Mouse (Mus musculus) lung, embryonic 15.5 days (tissue): ENCODE measurements around the gene Il12rb1. TPM values are rescaled to one million over a fixed set of nuclear protein-coding genes. Genes with fewer than 3 reads are reported as not detected.
A peak's percentile ranks its signal among the peaks of the same experiment; 100 is the strongest.

Source experiments
- ATAC-seq: fragments of 200-750 bp; cut with Nextera tagmentation; 2 replicates; pipeline ENCODE4 v1.8.0; 2017; ENCODE audit warnings: moderate number of reproducible peaks, borderline replicate concordance; ENCODE audit not compliant: low FRiP score, low TSS enrichment; ENCODE audit errors: extremely low read depth
- H3K27ac ChIP-seq: fragments of 300-500 bp; sonication (generic); 2 replicates; pipeline ENCODE4 v1.5.1; 2015; ENCODE audit warnings: moderate library complexity, mild to moderate bottlenecking, inconsistent platforms
- H3K27me3 ChIP-seq: fragments of 300-500 bp; sonication (generic); 2 replicates; pipeline ENCODE4 v1.6.1; 2015; ENCODE audit warnings: inconsistent platforms
- H3K36me3 ChIP-seq: fragments of 300-500 bp; sonication (generic); 2 replicates; pipeline ENCODE4 v1.6.1; 2015; ENCODE audit warnings: inconsistent platforms
- H3K4me1 ChIP-seq: fragments of 300-500 bp; sonication (generic); 2 replicates; pipeline ENCODE4 v1.6.1; 2015; ENCODE audit warnings: inconsistent platforms
- H3K4me2 ChIP-seq: fragments of 300-500 bp; sonication (generic); 2 replicates; pipeline ENCODE4 v1.6.1; 2015; ENCODE audit warnings: inconsistent platforms, mild to moderate bottlenecking, moderate library complexity
- H3K4me3 ChIP-seq: fragments of 300-500 bp; sonication (generic); 2 replicates; pipeline ENCODE4 v1.5.1; 2015; ENCODE audit warnings: mild to moderate bottlenecking, inconsistent platforms
- H3K9ac ChIP-seq: fragments of 300-500 bp; sonication (generic); 2 replicates; pipeline ENCODE4 v1.6.1; 2015; ENCODE audit warnings: inconsistent platforms
- H3K9me3 ChIP-seq: fragments of 300-500 bp; sonication (generic); 2 replicates; pipeline ENCODE4 v1.6.1; 2016; ENCODE audit warnings: inconsistent platforms
- WGBS: fragments of 180-500 bp; shearing (Covaris S2); methylation state at CpG from one replicate; pipeline ENCODE4 v1.1.7; 2015; 5-methylcytosine and 5-hydroxymethylcytosine counted together
- polyA plus RNA-seq: library from polyadenylated mRNA; unstranded; fragments of >200 nt; fragmentation: Nextera tagmentation; extraction: Ambion mirVana; gene quantifications from 2 replicates; pipeline ENCODE4 v1.2.1, GENCODE M21; 2015

The Il12rb1 gene
- polyA plus RNA-seq, 1 experiment from 2014 or later = 0.27 TPM

DNA sequence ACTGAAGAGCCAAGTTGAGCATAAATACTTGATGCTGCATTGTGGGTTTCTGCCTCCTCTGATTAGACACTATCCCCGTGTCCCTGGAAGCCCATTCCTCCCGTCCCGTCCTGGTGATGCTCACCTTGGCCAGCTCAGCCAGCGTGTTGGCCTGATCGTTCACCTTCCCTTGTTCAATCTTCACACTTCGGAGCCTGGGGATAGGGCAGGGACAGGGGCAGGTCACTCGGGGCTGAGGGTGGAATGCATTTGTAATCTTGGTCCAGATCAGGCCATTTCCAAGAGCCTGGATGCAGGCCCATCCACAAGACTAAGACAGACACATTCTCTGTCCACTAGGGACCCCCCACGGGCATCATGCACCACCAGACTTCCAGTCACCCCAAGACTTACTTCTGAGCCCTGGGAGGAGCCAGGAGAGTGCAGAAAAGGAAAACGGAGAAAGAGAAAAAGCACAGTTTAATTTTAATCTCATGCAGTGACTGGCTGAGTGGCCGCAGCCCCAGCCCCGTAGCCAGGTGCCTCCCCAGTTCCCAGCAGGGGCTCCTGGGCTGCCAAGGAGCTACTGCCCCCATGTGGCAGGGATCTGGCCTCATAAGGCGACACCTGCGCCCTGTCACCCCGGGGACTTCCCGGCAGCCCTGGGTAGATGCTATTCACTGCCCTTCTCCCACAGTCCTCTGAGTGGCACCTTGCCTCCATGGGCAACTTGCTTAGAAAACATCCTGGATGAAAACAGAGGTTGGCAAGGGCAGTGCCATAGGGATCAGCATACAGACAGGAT is 38.3 kb downstream of the Il12rb1 start:
- 0 out of 2 replicates have a peak, but pooled peaks cover 7% of the 10 kb centered on the region for H3K27me3 ChIP-seq
- no peak overlapping the region for H3K4me3 ChIP-seq
- WGBS = 47% methylated on average over 15 of the region's 15 CpGs
- H3K4me1 ChIP-seq = no peaks in the 10 kb centered on the region
- no peaks in the 10 kb centered on the region for H3K9me3 ChIP-seq
- H3K4me2 ChIP-seq = no peak overlapping the region
- no peak overlapping the region for H3K27ac ChIP-seq
- H3K36me3 ChIP-seq = no peaks in the 10 kb centered on the region
- ATAC-seq = no peak
- no peak overlapping the region for H3K9ac ChIP-seq

DNA sequence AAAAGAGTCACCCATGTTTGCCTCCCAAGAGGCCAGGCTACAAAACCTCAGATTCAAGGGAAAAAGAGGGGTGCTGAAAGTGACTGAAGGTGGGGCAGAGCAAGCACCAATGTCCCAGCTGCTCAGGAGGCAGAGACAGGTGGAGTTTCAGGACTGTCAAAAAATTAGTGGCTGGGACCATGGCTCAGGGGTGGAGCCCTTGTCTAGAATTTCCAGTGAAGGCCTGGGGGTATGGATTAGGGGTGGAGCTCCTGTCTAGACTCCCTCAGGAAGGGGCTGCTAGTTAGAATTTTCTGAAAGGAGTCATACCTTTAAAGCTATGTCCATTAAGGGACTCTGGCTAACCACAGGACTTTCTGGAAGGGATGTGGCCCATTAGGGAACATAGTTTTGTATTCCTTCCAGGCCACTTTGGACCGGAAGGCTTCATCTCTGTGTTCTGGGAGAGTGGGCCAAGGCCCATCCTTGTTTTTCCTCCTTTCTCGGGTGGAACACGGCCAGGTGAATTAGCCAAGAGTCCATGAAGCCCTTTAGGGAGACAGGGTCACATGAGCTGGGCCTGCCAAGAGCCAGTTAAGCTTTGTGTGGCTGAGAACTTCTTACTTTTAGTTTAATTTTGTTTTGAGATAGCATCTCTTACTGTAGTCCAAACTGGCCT is 41.2 kb downstream of the Il12rb1 start:
- H3K9me3 ChIP-seq = no peaks in the 10 kb centered on the region
- ATAC-seq = no peak
- no peak overlapping the region for H3K4me3 ChIP-seq
- H3K36me3 ChIP-seq = no peaks in the 10 kb centered on the region
- H3K27me3 ChIP-seq = 0 out of 2 replicates have a peak, but pooled peaks cover 7% of the 10 kb centered on the region
- WGBS = 78% methylated on average over 3 of the region's 3 CpGs
- no peak overlapping the region for H3K27ac ChIP-seq
- H3K4me2 ChIP-seq = no peak overlapping the region
- no peak overlapping the region for H3K9ac ChIP-seq
- no peaks in the 10 kb centered on the region for H3K4me1 ChIP-seq

DNA sequence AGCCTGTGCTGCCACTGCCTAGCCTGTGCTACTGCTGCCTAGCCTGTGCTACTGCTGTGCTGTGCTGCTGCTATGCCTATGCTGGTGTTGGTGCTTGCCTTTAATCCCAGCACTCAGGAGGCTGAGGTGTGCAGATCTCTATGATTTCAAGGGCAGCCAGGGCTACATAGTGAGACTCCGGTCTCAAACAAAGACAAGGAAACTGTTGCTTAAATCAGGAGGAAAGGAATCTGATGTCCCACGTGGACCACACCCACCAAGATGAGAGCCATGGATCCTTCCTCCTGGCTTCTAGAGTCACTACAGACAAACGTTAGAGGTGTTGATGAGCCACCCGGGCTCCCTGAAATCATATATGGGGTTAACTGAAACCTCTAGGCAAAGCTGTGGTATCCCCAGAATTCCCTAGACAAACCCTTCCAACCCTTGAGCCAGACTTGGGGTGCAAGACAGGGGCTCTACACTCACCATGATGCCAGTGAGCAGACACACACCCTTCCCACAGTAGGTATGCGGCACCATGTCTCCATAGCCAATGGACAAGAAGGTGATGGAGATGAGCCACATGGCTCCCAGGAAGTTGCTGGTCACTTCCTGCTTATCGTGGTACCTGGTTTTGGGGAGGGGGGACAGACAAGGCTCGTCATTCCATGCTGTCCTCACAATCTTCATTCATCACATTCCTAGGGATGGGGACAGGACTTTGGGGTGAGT is 42.0 kb downstream of the Il12rb1 start:
- no peaks in the 10 kb centered on the region for H3K36me3 ChIP-seq
- no peak overlapping the region for H3K4me2 ChIP-seq
- H3K9ac ChIP-seq = no peak overlapping the region
- 0 out of 2 replicates have a peak, but pooled peaks cover 7% of the 10 kb centered on the region for H3K27me3 ChIP-seq
- ATAC-seq = no peak
- 64% methylated on average over 7 of the region's 7 CpGs for WGBS
- no peak overlapping the region for H3K27ac ChIP-seq
- H3K4me1 ChIP-seq = no peaks in the 10 kb centered on the region
- H3K9me3 ChIP-seq = no peaks in the 10 kb centered on the region
- H3K4me3 ChIP-seq = no peak overlapping the region

DNA sequence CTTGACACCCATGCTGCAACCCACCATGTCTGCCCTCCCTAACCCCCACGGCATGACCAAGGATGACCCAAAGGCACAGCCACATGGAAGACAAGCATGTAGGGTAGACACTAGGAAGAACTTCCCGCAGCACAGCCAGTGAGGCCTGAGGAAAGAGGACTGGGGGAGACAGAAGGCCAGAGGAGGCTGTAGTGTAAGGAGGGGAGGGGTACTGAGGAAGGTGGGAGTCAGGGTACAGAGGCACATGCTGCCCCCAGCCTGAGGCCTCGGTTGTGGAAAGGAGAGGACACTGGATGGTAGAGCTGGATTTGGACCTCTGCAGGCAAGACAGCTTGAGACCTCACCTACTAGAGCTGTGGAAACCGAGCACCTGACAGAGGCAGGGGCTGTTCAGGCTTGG is 42.7 kb downstream of the Il12rb1 start:
- Histone ChIP-seq H3K36me3 (no peaks in the 10 kb centered on the region), H3K9me3 (no peaks in the 10 kb centered on the region), H3K4me3 (no peak overlapping the region), H3K4me1 (no peaks in the 10 kb centered on the region), H3K9ac (no peak overlapping the region), H3K27me3 (0 out of 2 replicates have a peak, but pooled peaks cover 7% of the 10 kb centered on the region), H3K4me2 (no peak overlapping the region), H3K27ac (no peak overlapping the region)
- ATAC-seq = no peak
- 79% methylated on average over 4 of the region's 4 CpGs for WGBS

DNA sequence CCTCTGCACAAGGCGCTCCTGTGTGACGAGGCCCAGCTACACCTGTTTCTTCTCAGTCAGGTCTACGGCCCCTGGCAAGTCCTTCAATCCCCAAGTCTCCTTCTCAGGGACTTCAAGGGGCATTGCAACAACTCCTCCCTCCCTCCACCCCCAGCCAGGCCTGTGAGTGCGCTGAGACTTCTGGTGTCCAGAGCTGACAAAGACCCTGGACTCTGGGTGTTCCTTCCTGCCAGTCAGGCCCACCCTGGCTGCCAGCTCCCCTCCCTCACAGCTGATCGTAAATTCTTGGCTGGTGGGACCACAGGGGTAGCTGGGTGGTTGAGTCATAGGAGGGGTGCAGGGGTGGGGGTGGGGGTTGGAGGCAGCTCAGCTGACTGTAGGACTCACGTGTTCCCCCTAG is 43.6 kb downstream of the Il12rb1 start:
- H3K27me3 ChIP-seq = 0 out of 2 replicates have a peak, but pooled peaks cover 8% of the 10 kb centered on the region
- no peaks in the 10 kb centered on the region for H3K9me3 ChIP-seq
- peaks cover 5% of the 10 kb centered on the region for H3K4me1 ChIP-seq
- H3K36me3 ChIP-seq = no peaks in the 10 kb centered on the region
- H3K4me2 ChIP-seq = no peak overlapping the region
- H3K9ac ChIP-seq = no peak overlapping the region
- no peak for ATAC-seq
- 46% methylated on average over 6 of the region's 6 CpGs for WGBS
- H3K27ac ChIP-seq = no peak overlapping the region
- H3K4me3 ChIP-seq = no peak overlapping the region

GRCm38 (mm10) chr8:70852595-70853231 is 44.5 kb downstream of the Il12rb1 start:
- H3K9me3 ChIP-seq = no peaks in the 10 kb centered on the region
- H3K4me1 ChIP-seq = peaks cover 9% of the 10 kb centered on the region
- 0 out of 2 replicates have a peak, but pooled peaks cover 7% of the 10 kb centered on the region for H3K27me3 ChIP-seq
- 87% methylated on average over 41 of the region's 41 CpGs for WGBS
- no peak overlapping the region for H3K9ac ChIP-seq
- no peaks in the 10 kb centered on the region for H3K36me3 ChIP-seq
- ATAC-seq = no peak
- no peak overlapping the region for H3K4me2 ChIP-seq
- H3K27ac ChIP-seq = no peak overlapping the region
- H3K4me3 ChIP-seq = no peak overlapping the region

DNA sequence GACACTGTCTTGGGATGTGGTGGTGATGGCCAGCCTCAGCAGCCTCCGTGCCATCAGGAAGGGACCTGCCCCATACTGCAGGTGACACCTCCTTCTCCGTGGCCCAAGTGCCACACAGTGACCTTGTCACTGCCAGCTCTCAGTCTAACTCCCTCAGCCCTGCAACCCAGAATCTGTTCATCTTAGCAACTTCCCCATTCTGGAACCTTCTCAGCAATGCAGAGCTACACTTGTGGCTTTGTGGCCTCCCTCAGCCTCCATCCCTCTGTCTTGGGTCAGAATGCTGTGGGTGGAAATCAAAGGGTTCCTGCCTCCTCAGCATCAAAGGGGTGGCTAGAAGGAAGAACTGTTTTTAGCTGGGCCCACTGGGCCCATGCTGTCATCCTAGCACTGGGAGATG is 45.6 kb downstream of the Il12rb1 start:
- Histone ChIP-seq H3K36me3 (no peaks in the 10 kb centered on the region), H3K4me1 (peaks cover 9% of the 10 kb centered on the region), H3K9me3 (no peaks in the 10 kb centered on the region), H3K9ac (no peak overlapping the region), H3K4me2 (no peak overlapping the region), H3K4me3 (no peak overlapping the region), H3K27ac (no peak overlapping the region), H3K27me3 (0 out of 2 replicates have a peak, but pooled peaks cover 7% of the 10 kb centered on the region)
- no peak for ATAC-seq
- WGBS = 74% methylated on average over 2 of the region's 2 CpGs

- Histone ChIP-seq H3K9ac (no peak overlapping the region), H3K36me3 (no peaks in the 10 kb centered on the region), H3K4me1 (peaks cover 9% of the 10 kb centered on the region), H3K4me3 (no peak overlapping the region), H3K27me3 (0 out of 2 replicates have a peak, but pooled peaks cover 7% of the 10 kb centered on the region), H3K4me2 (no peak overlapping the region), H3K9me3 (no peaks in the 10 kb centered on the region), H3K27ac (no peak overlapping the region)
- WGBS = 55% methylated on average over 5 of the region's 5 CpGs
- no peak for ATAC-seq
Observed at GRCm38 (mm10) chr8:70856028-70856427, 47.8 kb downstream of the Il12rb1 start.

DNA sequence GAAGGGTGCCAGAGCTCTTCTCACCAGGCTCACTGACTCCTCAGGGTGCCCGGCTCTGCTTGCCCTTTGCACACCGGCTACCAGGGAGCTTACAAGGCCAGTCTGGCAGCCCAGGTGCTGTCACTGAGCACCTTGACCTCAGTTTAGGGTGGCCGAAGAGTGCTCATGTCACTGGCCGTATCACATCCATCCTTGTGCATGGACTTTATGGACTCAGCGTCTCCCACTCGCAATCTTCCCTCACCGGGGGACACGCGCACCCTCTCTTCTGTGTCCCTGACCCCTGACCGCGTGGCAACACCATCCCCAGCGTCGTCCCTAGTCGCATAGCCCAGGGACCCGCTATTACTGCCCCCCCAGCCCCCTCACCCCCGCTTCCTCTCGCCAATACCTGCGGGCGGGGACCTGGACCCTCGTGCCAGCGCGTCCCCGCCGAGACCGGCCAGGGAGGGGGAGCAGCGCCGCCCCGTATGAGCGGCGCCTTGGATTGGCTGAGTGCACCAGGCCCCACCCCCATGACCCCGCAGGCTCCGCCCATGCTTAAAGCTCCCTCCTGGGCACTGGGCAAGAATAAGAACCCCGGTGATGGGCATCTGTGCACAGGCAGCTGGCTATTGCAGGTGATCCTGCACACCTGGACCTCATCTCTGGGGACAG is 48.4 kb downstream of the Il12rb1 start:
- H3K4me2 ChIP-seq = peak overlapping the region; percentile 90
- H3K36me3 ChIP-seq = no peaks in the 10 kb centered on the region
- peaks cover 13% of the 10 kb centered on the region for H3K27me3 ChIP-seq
- ATAC-seq = peak; percentile 77; the same call in 1 of the 2 replicates
- WGBS = 7% methylated on average over 33 of the region's 33 CpGs
- H3K9me3 ChIP-seq = no peaks in the 10 kb centered on the region
- peak overlapping the region; percentile 46 for H3K9ac ChIP-seq
- H3K4me3 ChIP-seq = peak overlapping the region; percentile 47
- no peak overlapping the region for H3K27ac ChIP-seq
- peaks cover 9% of the 10 kb centered on the region for H3K4me1 ChIP-seq

- no peak for ATAC-seq
- Histone ChIP-seq H3K4me3 (no peak overlapping the region), H3K9ac (no peak overlapping the region), H3K4me1 (peaks cover 10% of the 10 kb centered on the region), H3K9me3 (no peaks in the 10 kb centered on the region), H3K4me2 (peak overlapping the region; percentile 90; the same call in 1 of the 2 replicates), H3K27ac (no peak overlapping the region), H3K27me3 (peaks cover 21% of the 10 kb centered on the region), H3K36me3 (no peaks in the 10 kb centered on the region)
- 18% methylated on average over 4 of the region's 4 CpGs for WGBS
Observed at GRCm38 (mm10) chr8:70857516-70857915, 49.3 kb downstream of the Il12rb1 start.
